Mouse (Mus musculus): ENCODE measurements around the gene Tldc1.

Gene Tldc1

DNA sequence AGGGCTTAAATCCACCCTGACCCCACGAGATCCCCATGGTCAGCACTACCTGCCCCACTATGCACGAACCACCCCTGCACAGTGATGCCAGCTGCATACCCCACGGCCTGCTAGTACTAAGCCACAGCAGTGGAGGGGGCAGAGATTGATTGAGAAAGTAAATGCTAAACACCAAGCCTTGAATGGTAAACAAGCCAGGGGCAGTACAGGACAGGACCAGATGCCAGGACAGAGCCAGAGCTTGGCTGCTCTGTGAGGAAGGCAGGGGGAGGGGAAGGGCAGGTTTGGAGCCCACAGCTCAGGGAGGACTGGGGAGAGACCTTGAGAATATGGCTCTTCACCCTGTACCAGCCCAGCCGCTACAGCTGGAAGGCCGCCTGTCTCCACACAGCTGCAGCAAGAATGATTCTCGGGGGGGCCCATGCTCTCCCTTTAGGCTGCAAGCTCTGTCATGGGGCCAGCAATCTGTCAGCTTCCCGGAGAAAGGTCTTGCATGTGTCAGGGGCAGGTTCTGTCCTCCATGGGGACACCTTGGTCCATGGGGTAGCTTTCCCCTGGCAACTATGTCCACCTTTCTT is 1.5 kb downstream of the Tldc1 start:
- DNase-seq (ENCODE audit: low spot score in 2 of 2), result no peak

GRCm38 (mm10) chr8:119765761-119766444 is 12.3 kb downstream of the Tldc1 start:
- DNase-seq (ENCODE audit: low spot score in 2 of 2), result no peak

- DNase-seq (ENCODE audit: low spot score in 2 of 2), result no peak
These were observed 12.9 kb downstream of the Tldc1 start for GRCm38 (mm10) chr8:119765311-119765710.

GRCm38 (mm10) chr8:119762226-119763220 is 15.7 kb downstream of the Tldc1 start:
- DNase-seq (ENCODE audit: low spot score in 2 of 2), result no peak

DNA sequence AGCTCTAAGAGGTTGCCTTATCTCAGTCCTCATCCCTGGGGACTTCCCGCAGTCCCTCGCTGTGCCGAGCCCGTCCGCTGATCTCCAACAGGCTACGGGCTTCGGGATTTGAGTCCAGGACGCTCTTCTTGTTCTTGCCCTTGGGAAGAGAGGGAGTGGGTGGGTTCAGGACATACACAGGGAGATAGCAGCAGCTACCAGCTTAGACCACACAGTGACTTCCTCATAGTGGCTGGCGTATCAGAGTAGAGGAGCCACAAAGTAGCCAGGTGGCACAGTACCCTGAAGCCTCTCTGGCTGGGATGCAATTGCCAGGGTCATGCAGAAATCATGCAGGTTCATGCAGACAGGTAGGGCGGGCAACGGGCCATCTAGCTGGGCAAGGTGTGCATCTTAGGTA is 16.5 kb downstream of the Tldc1 start:
- DNase-seq (ENCODE audit: low spot score in 2 of 2), result no peak

DNA sequence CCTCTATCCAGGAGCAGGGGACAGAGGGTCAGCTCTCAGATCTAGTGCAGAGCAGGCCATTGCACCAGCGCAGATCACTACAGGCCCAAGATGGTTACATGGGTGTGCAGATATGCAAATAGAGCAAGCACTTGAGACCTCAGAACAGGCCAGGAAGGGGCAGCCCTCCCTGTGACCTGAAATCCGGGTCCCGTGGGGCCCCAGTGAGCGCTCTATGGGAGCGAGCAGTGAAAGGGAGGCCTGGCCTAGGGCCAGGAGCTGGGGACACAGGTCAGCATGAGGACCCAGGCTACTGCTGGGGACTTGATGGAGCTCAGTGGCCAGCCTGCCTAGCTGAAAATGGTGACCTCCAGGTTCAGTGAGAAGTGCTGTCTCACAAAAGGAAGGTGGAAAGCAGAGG is 21.7 kb downstream of the Tldc1 start:
- DNase-seq (ENCODE audit: low spot score in 2 of 2), result no peak

DNA sequence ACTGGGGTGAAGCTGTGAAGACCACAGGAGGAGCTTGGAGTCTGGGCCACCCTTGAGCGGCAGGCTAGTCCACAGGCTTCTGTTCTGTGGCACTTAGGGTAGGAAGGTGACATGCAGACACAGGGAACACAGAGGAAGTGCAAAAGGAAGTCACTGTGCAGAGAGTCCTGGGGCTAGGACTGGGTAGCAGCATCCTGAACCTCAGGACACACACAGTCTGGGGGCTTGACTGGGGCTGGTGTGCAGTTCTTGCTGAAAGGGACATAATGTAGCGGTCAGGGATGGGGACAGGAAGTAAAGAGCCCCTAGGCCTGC is 22.1 kb downstream of the Tldc1 start:
- no peak for DNase-seq (ENCODE audit: low spot score in 2 of 2)

- no peak for DNase-seq (ENCODE audit: low spot score in 2 of 2)
These were observed 22.7 kb downstream of the Tldc1 start for GRCm38 (mm10) chr8:119755238-119756146.

DNA sequence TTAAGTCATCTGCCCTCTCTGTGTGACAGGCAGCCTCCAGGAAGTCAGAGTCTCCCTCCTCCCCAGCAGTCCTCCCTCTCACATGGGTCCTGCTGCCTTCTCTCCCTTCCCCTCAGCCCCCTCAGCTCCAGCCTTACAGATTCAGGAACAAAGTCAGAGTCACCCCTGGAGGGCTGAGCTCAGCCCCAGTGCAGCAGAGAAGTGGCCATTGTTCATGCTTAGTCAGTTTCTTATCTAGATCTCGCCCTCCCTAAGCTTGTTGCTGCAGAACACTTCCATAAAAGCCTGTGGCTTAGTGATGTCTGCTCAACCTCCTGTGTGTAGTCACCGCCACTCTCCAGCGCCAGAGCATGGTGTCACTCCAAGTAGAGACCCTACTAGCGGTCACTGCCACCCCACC is 33.6 kb downstream of the Tldc1 start:
- DNase-seq (ENCODE audit: low spot score in 2 of 2), result no peak

- peak in 1 of 2 experiments; percentile 21 for DNase-seq (ENCODE audit: low spot score in 2 of 2)
These were observed 34.8 kb downstream of the Tldc1 start for GRCm38 (mm10) chr8:119743291-119744026.

GRCm38 (mm10) chr8:119742409-119742808 is 35.8 kb downstream of the Tldc1 start:
- DNase-seq (ENCODE audit: low spot score in 2 of 2), result no peak

DNA sequence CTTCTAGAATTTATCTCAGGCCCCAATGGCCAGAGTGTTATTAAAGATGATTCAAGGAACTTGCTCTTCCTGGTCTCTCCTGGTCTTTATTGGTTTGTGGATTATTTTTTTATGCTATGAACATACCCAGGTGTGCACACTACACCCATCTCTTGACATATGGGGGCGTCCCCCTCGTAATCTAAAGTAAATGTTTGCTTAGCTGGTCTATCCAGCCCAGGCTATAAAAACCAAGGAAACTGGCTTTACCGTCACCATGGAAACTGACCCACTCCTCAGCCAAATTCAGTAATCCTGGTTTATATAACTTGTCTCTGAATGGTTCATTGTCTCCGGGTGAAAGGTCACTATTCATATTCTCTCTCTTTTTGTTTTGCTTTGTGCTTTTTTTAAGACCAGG is 37.6 kb downstream of the Tldc1 start:
- no peak for DNase-seq (ENCODE audit: low spot score in 2 of 2)

GRCm38 (mm10) chr8:119738129-119738907 is 39.9 kb downstream of the Tldc1 start:
- no peak for DNase-seq (ENCODE audit: low spot score in 2 of 2)

- no peak for DNase-seq (ENCODE audit: low spot score in 2 of 2)
These were observed 40.9 kb downstream of the Tldc1 start for GRCm38 (mm10) chr8:119737093-119737900.

GRCm38 (mm10) chr8:119736348-119736917 is 41.8 kb downstream of the Tldc1 start:
- DNase-seq (ENCODE audit: low spot score in 2 of 2), result no peak

- no peak for DNase-seq (ENCODE audit: low spot score in 2 of 2)
These were observed 46.1 kb downstream of the Tldc1 start for GRCm38 (mm10) chr8:119732072-119732471.

DNA sequence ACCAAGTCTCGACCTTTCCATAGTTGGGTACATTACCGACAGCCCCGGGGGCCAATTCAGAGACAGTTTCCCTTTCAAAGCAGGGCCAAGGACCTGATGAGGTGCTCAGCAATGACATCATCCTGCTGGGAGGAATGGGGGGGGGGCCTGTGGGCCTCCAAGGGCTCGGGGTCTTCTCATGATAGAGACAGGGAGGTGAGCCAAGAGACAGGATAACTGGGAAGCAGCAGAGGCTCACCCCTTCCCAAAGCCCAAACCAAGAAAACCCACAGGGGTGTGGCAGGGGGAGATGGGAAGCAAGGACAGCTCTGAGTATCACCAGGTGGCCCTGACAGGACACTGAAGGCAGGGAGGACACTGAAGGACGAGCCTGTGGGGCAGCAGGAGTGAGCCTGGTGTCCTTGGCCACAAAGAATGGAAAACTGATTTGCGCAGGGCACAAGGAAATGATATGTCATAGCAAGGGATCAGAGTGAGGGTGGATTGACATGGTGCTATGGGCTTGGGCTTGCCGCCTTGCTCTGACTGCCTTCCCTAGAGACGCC is 49.8 kb downstream of the Tldc1 start:
- no peak for DNase-seq (ENCODE audit: low spot score in 2 of 2)

DNA sequence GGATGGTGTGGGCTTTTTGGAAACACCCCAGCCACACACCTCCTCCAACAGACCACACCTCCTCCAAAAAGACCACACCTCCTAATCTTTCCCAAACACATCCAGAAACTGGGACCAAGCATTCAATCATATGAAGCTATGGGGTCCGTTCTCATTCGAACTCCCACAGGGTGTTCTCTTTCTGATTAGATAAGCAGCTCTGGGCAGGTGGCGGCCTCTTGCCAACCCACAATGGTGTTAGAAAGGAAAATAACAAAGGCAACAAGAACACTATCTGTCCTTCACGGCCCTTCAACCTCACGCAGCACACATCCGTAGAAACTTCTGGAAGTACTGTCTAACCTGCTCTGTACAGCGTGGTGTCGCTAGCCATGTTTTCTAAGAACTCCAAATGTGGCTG is 51.1 kb downstream of the Tldc1 start:
- no peak for DNase-seq (ENCODE audit: low spot score in 2 of 2)

DNA sequence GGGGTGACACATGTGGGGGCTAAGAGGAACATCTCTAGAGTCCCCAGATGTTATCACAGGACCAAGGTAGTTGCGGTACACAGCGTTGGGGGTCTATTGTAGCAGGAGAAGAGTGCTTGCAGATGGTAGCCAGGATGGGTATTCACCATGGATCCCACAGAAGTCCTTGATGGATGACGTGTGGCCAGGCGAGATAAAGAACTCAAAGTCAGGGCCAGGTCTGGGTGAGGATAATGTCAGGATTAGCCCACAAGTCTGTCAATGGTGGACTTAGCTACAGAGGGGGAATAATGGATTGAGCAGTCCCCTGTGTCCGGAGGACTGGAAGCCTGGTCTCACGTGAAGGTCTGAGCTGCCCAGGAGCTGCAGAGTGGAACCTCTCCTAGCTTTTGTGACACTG is 53.6 kb downstream of the Tldc1 start:
- no peak for DNase-seq (ENCODE audit: low spot score in 2 of 2)

All from spleen, postnatal 36 days (tissue).